Mouse (Mus musculus): ENCODE results near the gene Olfr824. TPM values are rescaled to one million over a fixed set of nuclear protein-coding genes. Genes with fewer than 3 reads are reported as not detected.

The Olfr824 gene
- not detected for polyA plus RNA-seq (2014; fragmentation: Illumina TruSeq; extraction: RNeasy Lipid Tissue Mini Kit (QIAGEN cat#74804); ENCODE audit: insufficient read depth, low read depth, low replicate concordance)

DNA sequence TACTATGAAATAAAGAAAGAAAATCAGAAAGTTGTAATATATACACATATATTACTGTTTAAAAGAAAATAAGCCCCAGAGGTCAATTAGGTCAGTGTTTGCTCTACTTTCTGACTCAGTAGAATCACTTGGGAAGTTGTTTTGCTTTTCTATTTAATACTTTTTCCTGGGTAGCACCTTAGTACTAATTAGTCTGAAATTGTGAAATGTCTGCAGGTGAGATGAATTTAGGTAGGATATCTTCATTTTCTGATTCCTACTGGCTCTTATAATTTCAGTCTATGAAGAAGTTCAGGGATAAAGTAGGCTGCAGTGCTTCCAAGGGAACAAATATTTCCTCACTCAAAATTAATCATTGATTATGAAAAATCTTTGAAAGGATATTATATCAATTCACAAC, at the start of gene Olfr824:
Gene Olfr824 (minus strand): TSS at position 101 of the 400 bp plus-strand sequence.

DNA sequence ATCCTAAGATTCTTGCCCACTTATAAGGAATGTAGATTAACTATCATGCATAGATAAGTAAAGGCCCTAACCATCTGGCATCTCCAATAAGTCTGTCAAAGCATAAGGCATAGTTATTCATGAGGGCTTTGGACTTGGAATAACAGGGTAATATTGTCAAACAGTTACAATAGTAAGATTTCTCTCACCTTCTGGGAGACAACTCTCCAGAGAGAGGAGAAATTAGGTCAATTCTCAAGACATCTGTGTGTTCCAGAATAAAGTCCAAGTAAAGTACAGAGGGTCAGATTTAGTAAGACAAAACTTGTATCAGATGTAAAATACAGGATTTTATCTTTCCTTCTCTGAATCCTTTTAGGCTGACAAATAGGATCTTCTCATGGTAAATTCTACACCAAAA, 36.9 kb upstream of the Olfr824 start, which contains the start of gene Olfr825:
Gene Olfr825 (minus strand): TSS at position 101 of the 400 bp plus-strand sequence.

DNA sequence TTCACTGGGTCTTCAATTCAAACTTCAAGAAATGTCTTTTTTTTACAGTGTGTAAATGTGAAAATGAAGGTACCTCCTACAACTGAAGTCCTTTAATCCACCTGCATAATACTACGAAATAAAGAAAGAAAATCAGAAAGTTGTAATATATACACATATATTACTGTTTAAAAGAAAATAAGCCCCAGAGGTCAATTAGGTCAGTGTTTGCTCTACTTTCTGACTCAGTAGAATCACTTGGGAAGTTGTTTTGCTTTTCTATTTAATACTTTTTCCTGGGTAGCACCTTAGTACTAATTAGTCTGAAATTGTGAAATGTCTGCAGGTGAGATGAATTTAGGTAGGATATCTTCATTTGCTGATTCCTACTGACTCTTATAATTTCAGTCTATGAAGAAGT, 14.5 kb downstream of the Olfr824 start, which contains the start of gene Olfr823:
Gene Olfr823 (minus strand): TSS at position 101 of the 400 bp plus-strand sequence.

Other genes starting within 250 kb of the Olfr824 start
- not detected for gene Olfr815, start 224.1 kb downstream of the Olfr824 start, polyA plus RNA-seq (2014; fragmentation: Illumina TruSeq; extraction: RNeasy Lipid Tissue Mini Kit (QIAGEN cat#74804); ENCODE audit: insufficient read depth, low read depth, low replicate concordance)
- gene Olfr816, start 214.4 kb downstream of the Olfr824 start, polyA plus RNA-seq (2014; fragmentation: Illumina TruSeq; extraction: RNeasy Lipid Tissue Mini Kit (QIAGEN cat#74804); ENCODE audit: insufficient read depth, low read depth, low replicate concordance) = not detected
- not detected for gene Olfr818, start 180.9 kb downstream of the Olfr824 start, polyA plus RNA-seq (2014; fragmentation: Illumina TruSeq; extraction: RNeasy Lipid Tissue Mini Kit (QIAGEN cat#74804); ENCODE audit: insufficient read depth, low read depth, low replicate concordance)
- gene Olfr819, start 162.7 kb downstream of the Olfr824 start, polyA plus RNA-seq (2014; fragmentation: Illumina TruSeq; extraction: RNeasy Lipid Tissue Mini Kit (QIAGEN cat#74804); ENCODE audit: insufficient read depth, low read depth, low replicate concordance) = not detected
- gene Olfr247, start 153.9 kb downstream of the Olfr824 start, polyA plus RNA-seq (2014; fragmentation: Illumina TruSeq; extraction: RNeasy Lipid Tissue Mini Kit (QIAGEN cat#74804); ENCODE audit: insufficient read depth, low read depth, low replicate concordance) = not detected
- not detected for gene Gm10310, start 144.9 kb downstream of the Olfr824 start, polyA plus RNA-seq (2014; fragmentation: Illumina TruSeq; extraction: RNeasy Lipid Tissue Mini Kit (QIAGEN cat#74804); ENCODE audit: insufficient read depth, low read depth, low replicate concordance)
- gene Olfr820, start 117.4 kb downstream of the Olfr824 start, polyA plus RNA-seq (2014; fragmentation: Illumina TruSeq; extraction: RNeasy Lipid Tissue Mini Kit (QIAGEN cat#74804); ENCODE audit: insufficient read depth, low read depth, low replicate concordance) = not detected
- gene Olfr821, start 99.7 kb downstream of the Olfr824 start, polyA plus RNA-seq (2014; fragmentation: Illumina TruSeq; extraction: RNeasy Lipid Tissue Mini Kit (QIAGEN cat#74804); ENCODE audit: insufficient read depth, low read depth, low replicate concordance) = not detected
- not detected for gene Olfr822, start 58.8 kb downstream of the Olfr824 start, polyA plus RNA-seq (2014; fragmentation: Illumina TruSeq; extraction: RNeasy Lipid Tissue Mini Kit (QIAGEN cat#74804); ENCODE audit: insufficient read depth, low read depth, low replicate concordance)
- not detected for gene Olfr823, start 14.6 kb downstream of the Olfr824 start, polyA plus RNA-seq (2014; fragmentation: Illumina TruSeq; extraction: RNeasy Lipid Tissue Mini Kit (QIAGEN cat#74804); ENCODE audit: insufficient read depth, low read depth, low replicate concordance)
- not detected for gene Olfr825, start 36.8 kb upstream of the Olfr824 start, polyA plus RNA-seq (2014; fragmentation: Illumina TruSeq; extraction: RNeasy Lipid Tissue Mini Kit (QIAGEN cat#74804); ENCODE audit: insufficient read depth, low read depth, low replicate concordance)
- gene Olfr826, start 54.2 kb upstream of the Olfr824 start, polyA plus RNA-seq (2014; fragmentation: Illumina TruSeq; extraction: RNeasy Lipid Tissue Mini Kit (QIAGEN cat#74804); ENCODE audit: insufficient read depth, low read depth, low replicate concordance) = not detected
- gene Olfr827, start 84.4 kb upstream of the Olfr824 start, polyA plus RNA-seq (2014; fragmentation: Illumina TruSeq; extraction: RNeasy Lipid Tissue Mini Kit (QIAGEN cat#74804); ENCODE audit: insufficient read depth, low read depth, low replicate concordance) = not detected
- not detected for gene Neurod4, start 150.2 kb upstream of the Olfr824 start, polyA plus RNA-seq (2014; fragmentation: Illumina TruSeq; extraction: RNeasy Lipid Tissue Mini Kit (QIAGEN cat#74804); ENCODE audit: insufficient read depth, low read depth, low replicate concordance)
- 1.8 TPM for gene Tespa1, start 192.9 kb upstream of the Olfr824 start, polyA plus RNA-seq (2014; fragmentation: Illumina TruSeq; extraction: RNeasy Lipid Tissue Mini Kit (QIAGEN cat#74804); ENCODE audit: insufficient read depth, low read depth, low replicate concordance)